Mouse (Mus musculus) forebrain, embryonic 13.5 days (tissue): ENCODE results near the gene Tnfaip8l3. TPM values are rescaled to one million over a fixed set of nuclear protein-coding genes. Genes with fewer than 3 reads are reported as not detected.
A peak's percentile ranks its signal among the peaks of the same experiment; 100 is the strongest.

Source experiments
- ATAC-seq: fragments of 200-750 bp; cut with Nextera tagmentation; 2 replicates; pipeline ENCODE4 v1.8.0; 2017
- H3K27ac ChIP-seq: fragments of 300-500 bp; sonication (generic); 2 replicates; pipeline ENCODE4 v1.5.1; 2015; ENCODE audit warnings: inconsistent platforms, mild to moderate bottlenecking, moderate library complexity
- H3K27me3 ChIP-seq: fragments of 300-500 bp; sonication (generic); 2 replicates; pipeline ENCODE4 v1.6.1; 2015; ENCODE audit warnings: mild to moderate bottlenecking, inconsistent platforms
- H3K36me3 ChIP-seq: fragments of 300-500 bp; sonication (generic); 2 replicates; pipeline ENCODE4 v1.6.1; 2015; ENCODE audit warnings: mild to moderate bottlenecking, inconsistent platforms; ENCODE audit not compliant: poor library complexity, severe bottlenecking
- H3K4me1 ChIP-seq: fragments of 300-500 bp; sonication (generic); 2 replicates; pipeline ENCODE4 v1.6.1; 2015; ENCODE audit warnings: inconsistent platforms
- H3K4me2 ChIP-seq: fragments of 300-500 bp; sonication (generic); 2 replicates; pipeline ENCODE4 v1.6.1; 2015; ENCODE audit warnings: inconsistent platforms, mild to moderate bottlenecking, moderate library complexity
- H3K4me3 ChIP-seq: fragments of 300-500 bp; sonication (generic); 2 replicates; pipeline ENCODE4 v1.5.1; 2015; ENCODE audit warnings: mild to moderate bottlenecking, inconsistent platforms
- H3K9ac ChIP-seq: fragments of 300-500 bp; sonication (generic); 2 replicates; pipeline ENCODE4 v1.6.1; 2015; ENCODE audit warnings: mild to moderate bottlenecking, inconsistent platforms
- H3K9me3 ChIP-seq: fragments of 300-500 bp; sonication (generic); replicated peaks from 2 replicates; pipeline ENCODE4 v1.6.1; 2016; ENCODE audit warnings: inconsistent platforms
- WGBS: fragments of 180-500 bp; shearing (Covaris S2); methylation state at CpG from one replicate; pipeline ENCODE4 v1.1.7; 2015; 5-methylcytosine and 5-hydroxymethylcytosine counted together
- polyA plus RNA-seq: library from polyadenylated mRNA; unstranded; fragments of >200 nt; fragmentation: Nextera tagmentation; extraction: Ambion mirVana; gene quantifications from 2 replicates; pipeline ENCODE4 v1.2.1, GENCODE M21; 2015

Tnfaip8l3 gene
- 0.12 and 0.19 TPM in 2 replicates for polyA plus RNA-seq

GRCm38 (mm10) chr9:54068032-54068649 is at the start of gene Tnfaip8l3:
Gene Tnfaip8l3, minus strand, starts transcription at chr9:54068388.
- peak within 1 kb of the TSS; percentile 71 for H3K9ac ChIP-seq
- peaks cover 23% of the 10 kb centered on the region for H3K4me1 ChIP-seq
- WGBS, result under 1% methylated on average over 27 of the region's 35 CpGs
- H3K9me3 ChIP-seq, result no peaks in the 10 kb centered on the region
- peak within 1 kb of the TSS; percentile 55 for H3K4me3 ChIP-seq
- peak; percentile 87 for ATAC-seq
- H3K27me3 ChIP-seq, result peaks cover 21% of the 10 kb centered on the region
- peak within 1 kb of the TSS; percentile 99 for H3K4me2 ChIP-seq
- no peaks in the 10 kb centered on the region for H3K36me3 ChIP-seq
- H3K27ac ChIP-seq, result no peak within 1 kb of the TSS

- Histone ChIP-seq H3K4me1 (no peaks in the 10 kb centered on the region), H3K27ac (no peak overlapping the region), H3K4me2 (no peak overlapping the region), H3K36me3 (no peaks in the 10 kb centered on the region), H3K4me3 (no peak overlapping the region), H3K9me3 (peaks cover 2% of the 10 kb centered on the region; the same call in 1 of the 2 replicates), H3K9ac (no peak overlapping the region), H3K27me3 (no peaks in the 10 kb centered on the region)
- no peak for ATAC-seq
Observed at GRCm38 (mm10) chr9:54112726-54113125, 44.5 kb upstream of the Tnfaip8l3 start.

- Histone ChIP-seq H3K4me3 (no peak overlapping the region), H3K9ac (no peak overlapping the region), H3K9me3 (no peaks in the 10 kb centered on the region), H3K4me2 (no peak overlapping the region), H3K27ac (no peak overlapping the region), H3K27me3 (no peaks in the 10 kb centered on the region), H3K4me1 (no peaks in the 10 kb centered on the region), H3K36me3 (no peaks in the 10 kb centered on the region)
- no peak for ATAC-seq
Observed at GRCm38 (mm10) chr9:54098636-54099035, 30.4 kb upstream of the Tnfaip8l3 start.

GRCm38 (mm10) chr9:54097091-54097490 is 28.9 kb upstream of the Tnfaip8l3 start:
- Histone ChIP-seq H3K4me1 (no peaks in the 10 kb centered on the region), H3K4me2 (no peak overlapping the region), H3K27ac (no peak overlapping the region), H3K4me3 (no peak overlapping the region), H3K9me3 (no peaks in the 10 kb centered on the region), H3K9ac (no peak overlapping the region), H3K27me3 (no peaks in the 10 kb centered on the region), H3K36me3 (no peaks in the 10 kb centered on the region)
- no peak for ATAC-seq
- 82% methylated on average over 6 of the region's 6 CpGs for WGBS

- Histone ChIP-seq H3K27ac (no peak overlapping the region), H3K36me3 (no peaks in the 10 kb centered on the region), H3K9ac (no peak overlapping the region), H3K4me3 (no peak overlapping the region), H3K4me1 (no peaks in the 10 kb centered on the region), H3K9me3 (no peaks in the 10 kb centered on the region), H3K4me2 (no peak overlapping the region), H3K27me3 (no peaks in the 10 kb centered on the region)
- 77% methylated on average over 3 of the region's 3 CpGs for WGBS
- ATAC-seq, result no peak
Observed at GRCm38 (mm10) chr9:54084245-54084644, 16.1 kb upstream of the Tnfaip8l3 start.

DNA sequence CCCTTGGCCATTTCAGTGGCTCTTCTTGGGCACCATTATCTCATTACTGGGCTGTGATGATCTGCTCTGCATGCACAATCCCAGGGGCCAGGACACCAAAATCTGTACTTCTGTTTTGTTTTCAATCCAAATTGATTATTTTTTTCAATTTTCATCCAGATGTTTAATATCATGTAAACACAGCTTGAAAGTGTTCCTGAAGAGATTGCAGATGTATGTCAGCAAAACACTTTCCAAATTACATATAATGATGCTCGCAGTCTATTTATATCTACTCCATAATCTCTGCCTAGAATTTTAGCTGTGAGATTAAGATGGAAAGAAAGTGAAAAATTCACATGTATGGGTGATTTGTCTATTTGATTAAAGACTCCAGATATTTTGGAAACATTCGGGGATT is 9.6 kb upstream of the Tnfaip8l3 start:
- no peak overlapping the region for H3K9ac ChIP-seq
- no peaks in the 10 kb centered on the region for H3K4me1 ChIP-seq
- ATAC-seq, result no peak
- H3K9me3 ChIP-seq, result no peaks in the 10 kb centered on the region
- 87% methylated on average over 2 of the region's 2 CpGs for WGBS
- H3K4me3 ChIP-seq, result no peak overlapping the region
- H3K4me2 ChIP-seq, result no peak overlapping the region
- no peaks in the 10 kb centered on the region for H3K36me3 ChIP-seq
- H3K27ac ChIP-seq, result no peak overlapping the region
- no peaks in the 10 kb centered on the region for H3K27me3 ChIP-seq

GRCm38 (mm10) chr9:54074901-54075300 is 6.7 kb upstream of the Tnfaip8l3 start:
- ATAC-seq, result no peak
- Histone ChIP-seq H3K36me3 (no peaks in the 10 kb centered on the region), H3K9ac (no peak overlapping the region), H3K27me3 (no peaks in the 10 kb centered on the region), H3K9me3 (no peaks in the 10 kb centered on the region), H3K4me1 (no peaks in the 10 kb centered on the region), H3K27ac (no peak overlapping the region), H3K4me3 (no peak overlapping the region), H3K4me2 (no peak overlapping the region)
- WGBS, result 91% methylated on average over 3 of the region's 3 CpGs

- 84% methylated on average over 4 of the region's 4 CpGs for WGBS
- no peaks in the 10 kb centered on the region for H3K36me3 ChIP-seq
- H3K4me3 ChIP-seq, result no peak overlapping the region
- 0 out of 2 replicates have a peak, but pooled peaks cover 5% of the 10 kb centered on the region for H3K27me3 ChIP-seq
- peaks cover 6% of the 10 kb centered on the region for H3K4me1 ChIP-seq
- H3K27ac ChIP-seq, result no peak overlapping the region
- no peak overlapping the region for H3K4me2 ChIP-seq
- no peaks in the 10 kb centered on the region for H3K9me3 ChIP-seq
- no peak for ATAC-seq
- no peak overlapping the region for H3K9ac ChIP-seq
Observed at GRCm38 (mm10) chr9:54073688-54074087, 5.5 kb upstream of the Tnfaip8l3 start.

DNA sequence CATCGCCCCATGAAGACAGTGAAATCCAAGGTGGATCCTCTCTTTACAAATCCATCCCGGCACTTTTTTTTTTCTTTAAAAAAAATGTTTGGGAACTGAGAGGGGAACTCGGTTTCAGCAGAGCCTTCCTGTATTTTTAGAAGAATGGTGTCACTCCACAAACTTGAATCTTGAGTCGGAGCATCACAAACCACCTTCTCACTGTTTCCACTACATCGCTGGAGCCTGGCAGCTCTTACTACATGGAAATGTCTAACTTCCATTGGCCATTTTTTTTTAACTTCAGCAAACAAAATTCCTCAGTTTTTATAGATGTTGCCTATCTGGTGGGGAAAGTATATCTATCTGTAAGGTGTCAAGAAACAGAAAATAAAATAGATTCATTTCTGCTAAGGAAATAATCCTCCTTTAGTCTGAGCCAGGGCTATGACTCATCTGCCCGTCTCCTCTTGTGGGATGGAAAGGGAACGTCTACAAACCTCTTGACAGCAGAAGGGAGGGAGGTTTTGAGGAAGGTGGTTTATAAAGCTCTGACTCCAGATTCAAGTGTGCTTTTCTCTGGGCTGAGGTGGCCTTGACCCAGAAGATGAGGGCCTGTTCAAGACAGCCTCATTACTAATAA is 3.4 kb upstream of the Tnfaip8l3 start:
- no peak overlapping the region for H3K4me3 ChIP-seq
- H3K27ac ChIP-seq, result no peak overlapping the region
- H3K9ac ChIP-seq, result no peak overlapping the region
- peaks cover 19% of the 10 kb centered on the region for H3K4me1 ChIP-seq
- ATAC-seq, result no peak
- no peaks in the 10 kb centered on the region for H3K9me3 ChIP-seq
- no peak overlapping the region for H3K4me2 ChIP-seq
- H3K36me3 ChIP-seq, result no peaks in the 10 kb centered on the region
- WGBS, result 83% methylated on average over 7 of the region's 7 CpGs
- peaks cover 21% of the 10 kb centered on the region for H3K27me3 ChIP-seq

- ATAC-seq, result no peak
- WGBS, result 50% methylated on average over 5 of the region's 5 CpGs
- Histone ChIP-seq H3K4me1 (peaks cover 23% of the 10 kb centered on the region), H3K9ac (no peak overlapping the region), H3K4me3 (peak overlapping the region; percentile 55), H3K36me3 (no peaks in the 10 kb centered on the region), H3K27ac (no peak overlapping the region), H3K27me3 (peaks cover 21% of the 10 kb centered on the region), H3K4me2 (peak overlapping the region; percentile 99), H3K9me3 (no peaks in the 10 kb centered on the region)
Observed at GRCm38 (mm10) chr9:54069204-54069603, 1.0 kb upstream of the Tnfaip8l3 start.

- WGBS, result 0% methylated on average over 11 of the region's 11 CpGs
- H3K9ac ChIP-seq, result peak overlapping the region; percentile 71
Observed at GRCm38 (mm10) chr9:54068777-54069176, 589 bp upstream of the Tnfaip8l3 start.

DNA sequence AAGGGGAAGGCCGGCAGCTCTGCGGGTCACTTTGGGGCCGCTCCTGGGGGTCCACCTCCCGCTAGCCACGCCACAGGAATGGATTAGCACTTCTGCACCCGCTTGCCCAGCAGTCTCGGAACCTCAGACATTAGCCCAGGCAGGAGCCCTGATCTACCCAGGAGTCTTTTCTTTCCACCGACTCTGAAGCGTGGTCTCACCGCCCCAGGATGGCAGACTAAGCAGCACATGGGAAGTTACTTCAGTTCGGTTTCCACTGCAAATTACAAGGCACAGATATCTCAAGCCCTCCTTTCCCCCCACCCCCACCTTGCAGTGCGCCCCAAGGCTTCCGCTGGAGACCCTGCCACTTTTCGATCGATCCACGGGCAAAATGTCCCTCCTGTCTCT is 551 bp downstream of the Tnfaip8l3 start:
- H3K36me3 ChIP-seq, result no peaks in the 10 kb centered on the region
- ATAC-seq, result peak; percentile 43; the same call in 1 of the 2 replicates
- peak overlapping the region; percentile 99 for H3K4me2 ChIP-seq
- WGBS, result 2% methylated on average over 16 of the region's 16 CpGs
- no peak overlapping the region for H3K27ac ChIP-seq
- H3K4me3 ChIP-seq, result peak overlapping the region; percentile 55
- peak overlapping the region; percentile 71 for H3K9ac ChIP-seq
- H3K9me3 ChIP-seq, result no peaks in the 10 kb centered on the region
- peaks cover 23% of the 10 kb centered on the region for H3K4me1 ChIP-seq
- peaks cover 21% of the 10 kb centered on the region for H3K27me3 ChIP-seq

More at GRCm38 (mm10) chr9:54068777-54069176, 589 bp upstream of the Tnfaip8l3 start:
- Histone ChIP-seq H3K27ac (no peak overlapping the region), H3K27me3 (peaks cover 21% of the 10 kb centered on the region), H3K4me3 (peak overlapping the region; percentile 55), H3K36me3 (no peaks in the 10 kb centered on the region), H3K4me1 (peaks cover 23% of the 10 kb centered on the region), H3K9me3 (no peaks in the 10 kb centered on the region), H3K4me2 (peak overlapping the region; percentile 99)
- ATAC-seq, result peak; percentile 77
